Mouse (Mus musculus) sigmoid colon, adult 10 weeks (tissue): ENCODE data around the gene Gm45021. TPM values are rescaled to one million over a fixed set of nuclear protein-coding genes. Genes with fewer than 3 reads are reported as not detected.

Experiments
- polyA plus RNA-seq: library from polyadenylated mRNA; stranded (reverse); fragments of 350-450 nt; fragmentation: Illumina TruSeq; extraction: RNeasy Lipid Tissue Mini Kit (QIAGEN cat#74804); gene quantifications from one replicate; pipeline ENCODE4 v1.2.3, GENCODE M21; 2014; ENCODE audit warnings: low read depth, low replicate concordance

The Gm45021 gene
- polyA plus RNA-seq, result not detected

DNA sequence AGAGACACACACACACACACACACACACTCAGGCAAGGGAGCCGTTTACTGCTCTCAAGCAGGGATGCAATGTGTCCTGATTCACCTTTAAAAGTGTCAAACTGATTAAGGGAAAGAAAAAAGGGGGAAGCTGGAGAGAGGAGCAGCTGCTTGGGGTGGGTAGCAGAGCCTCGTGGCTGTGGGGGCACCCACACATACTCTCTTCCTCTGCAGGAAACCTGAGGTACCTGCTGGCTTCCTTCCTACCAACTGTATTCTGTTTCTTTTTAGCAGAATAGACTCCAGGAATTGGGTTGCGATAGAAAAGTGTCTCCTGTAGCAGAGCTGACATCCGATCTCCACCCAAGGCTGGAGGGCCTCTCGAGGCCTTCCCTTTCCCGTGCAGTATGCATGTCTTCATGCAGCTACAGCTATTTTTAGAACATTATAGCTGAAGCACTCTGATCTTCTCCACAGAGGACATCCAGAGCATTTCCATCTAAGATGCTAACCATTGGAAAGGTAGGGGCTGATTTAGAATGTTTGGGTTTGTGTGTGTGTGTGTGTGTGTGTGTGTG is at the start of gene Gm45021:
Gene Gm45021 (plus strand): TSS at position 417 of the 557 bp plus-strand sequence.

DNA sequence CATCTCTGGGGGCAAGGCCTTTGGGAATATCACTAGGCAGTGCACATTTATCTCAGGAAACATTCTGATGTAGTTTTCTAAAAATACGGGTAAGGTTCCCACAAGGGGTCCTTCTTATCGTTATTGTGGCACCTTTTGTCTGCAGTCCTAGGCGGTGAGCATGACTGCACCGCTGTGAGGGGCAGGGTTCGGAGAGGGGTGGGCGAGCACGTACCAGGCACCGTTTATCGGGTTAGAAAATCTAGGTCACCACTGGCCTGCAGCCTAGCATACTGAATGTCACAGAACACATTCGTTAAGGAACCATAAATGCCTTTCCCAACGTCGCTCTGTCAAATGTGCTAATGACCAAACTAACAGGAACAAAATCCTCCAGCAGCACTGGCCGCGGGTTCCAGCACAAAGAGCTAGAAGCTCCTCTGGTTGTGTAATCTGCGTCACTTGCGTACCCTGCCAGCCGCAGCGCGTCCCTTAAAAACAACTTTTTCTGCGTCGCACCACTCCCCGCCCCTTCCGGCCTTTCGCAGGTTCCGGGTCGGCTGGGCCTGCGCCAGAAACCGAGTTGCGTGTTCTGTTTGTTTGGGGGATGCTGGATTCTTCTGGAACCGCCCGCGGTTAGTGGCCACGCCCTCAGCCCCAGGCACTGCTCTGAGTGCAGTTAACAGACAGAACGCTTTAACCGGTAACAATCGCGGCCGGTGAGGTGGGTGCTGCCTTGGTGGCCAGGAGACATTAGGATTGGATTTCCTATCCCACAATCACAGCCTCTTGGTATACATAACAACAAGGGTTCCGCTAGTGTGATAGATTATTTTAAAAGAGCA is 34.9 kb upstream of the Gm45021 start, which contains the start of gene Lrrc61:
Gene Lrrc61 (plus strand): TSS at position 517 of the 824 bp plus-strand sequence.

DNA sequence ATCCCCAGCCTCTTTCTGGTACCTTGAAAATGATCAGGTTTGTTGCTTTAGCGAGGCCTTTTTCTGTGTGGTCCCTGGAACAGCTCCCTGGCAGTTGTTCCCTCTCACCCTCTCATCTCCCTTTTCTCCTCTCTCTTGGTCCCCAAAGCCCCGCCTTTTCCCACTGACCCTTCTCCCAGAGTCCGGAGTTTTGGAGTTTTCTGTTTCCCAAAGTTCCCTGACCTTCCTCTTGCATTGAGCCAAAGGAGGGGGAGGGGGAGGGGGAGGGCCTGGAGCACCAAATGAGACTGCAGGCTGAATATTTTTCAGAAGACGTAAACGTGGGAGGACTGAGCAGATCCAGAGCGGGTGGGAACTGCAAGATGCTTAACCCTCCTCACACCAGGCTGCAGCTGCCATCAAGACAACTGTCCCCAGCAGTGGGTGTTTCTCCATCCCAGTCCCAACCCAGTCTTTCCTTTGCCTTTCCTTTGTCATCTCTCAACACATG is 16.8 kb upstream of the Gm45021 start, which contains the start of gene Rarres2:
Gene Rarres2 (minus strand): TSS at position 218 of the 490 bp plus-strand sequence.

GRCm38 (mm10) chr6:48593158-48594042 is 4.0 kb downstream of the Gm45021 start, which contains the start of the genes Repin1 and Gm44965:
Gene Repin1, plus strand, starts transcription at chr6:48593883.
Gene Gm44965, plus strand, starts transcription at chr6:48593941.

DNA sequence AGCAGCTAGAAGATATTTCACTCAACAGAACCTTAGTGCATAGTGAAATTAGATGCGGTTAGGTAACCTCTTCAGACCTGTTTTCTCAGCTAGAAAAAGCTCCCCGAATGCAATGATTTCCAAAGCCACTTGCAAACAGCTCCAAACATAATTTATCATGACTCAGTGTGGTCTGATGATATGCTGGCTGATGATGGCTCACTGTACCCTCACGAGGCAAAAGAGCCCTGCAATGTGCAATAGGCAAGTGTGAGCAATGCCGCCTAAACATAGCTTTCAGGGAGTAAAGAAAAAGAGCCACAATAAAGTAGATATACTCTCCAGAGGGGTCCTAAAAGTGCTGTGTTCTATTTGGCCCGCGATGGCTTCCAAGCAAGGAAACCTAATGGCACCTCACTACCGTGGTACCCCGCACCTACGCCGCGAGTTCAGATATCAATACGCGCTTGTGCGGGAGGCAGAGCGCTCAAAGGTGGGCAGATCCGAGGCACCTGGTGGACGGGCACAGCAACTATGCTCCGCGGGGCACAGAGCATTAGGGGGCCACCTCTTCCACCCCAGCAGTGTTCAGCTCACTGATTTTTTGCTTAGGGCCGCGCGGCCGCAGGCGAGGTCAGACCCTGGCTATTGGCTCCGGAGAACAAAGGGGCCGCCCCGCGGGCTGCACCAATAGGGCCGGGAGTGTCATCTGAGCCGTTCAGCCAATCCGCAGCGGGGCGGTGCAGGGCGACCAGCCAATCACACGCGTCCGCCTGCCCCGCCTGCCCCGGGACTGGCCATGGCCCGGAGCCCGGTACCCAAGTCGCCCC is 12.1 kb downstream of the Gm45021 start, which contains the start of gene Zfp775:
Gene Zfp775 (plus strand): TSS at position 793 of the 809 bp plus-strand sequence.

GRCm38 (mm10) chr6:48626464-48626863 is 37.1 kb downstream of the Gm45021 start, which contains the start of gene AI854703:
Gene AI854703, plus strand, starts transcription at chr6:48626764.

DNA sequence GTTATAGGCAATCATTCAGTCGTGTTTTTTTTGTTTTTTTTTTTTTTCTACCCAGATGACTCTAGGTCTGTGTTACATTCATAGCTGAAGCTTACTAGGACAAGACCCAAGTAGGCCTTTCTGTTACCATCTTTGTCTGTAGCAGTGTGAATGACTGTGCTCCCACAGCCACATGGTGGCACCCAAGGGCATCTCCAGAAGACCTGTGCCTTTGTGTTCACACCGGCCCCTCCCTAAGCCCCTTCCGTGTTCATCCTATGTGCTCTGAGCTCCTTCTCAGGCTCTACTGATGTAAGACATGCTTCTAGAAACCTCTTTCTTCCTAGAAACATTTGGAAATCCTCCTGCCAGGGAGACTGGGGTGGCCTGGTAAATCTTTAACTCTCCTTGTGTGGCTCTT is 57.6 kb downstream of the Gm45021 start, which contains the start of gene Gimap8:
Gene Gimap8 (plus strand): TSS at position 240 of the 400 bp plus-strand sequence.

Other genes starting within 250 kb of the Gm45021 start
- 7.4 TPM for gene Krba1, start 194.0 kb upstream of the Gm45021 start, polyA plus RNA-seq
- gene Zfp467, start 143.8 kb upstream of the Gm45021 start, polyA plus RNA-seq, result 31.4 TPM
- gene Sspo, start 141.4 kb upstream of the Gm45021 start, polyA plus RNA-seq, result not detected
- 19.8 TPM for gene Atp6v0e2, start 52.0 kb upstream of the Gm45021 start, polyA plus RNA-seq
- gene Lrrc61, start 34.8 kb upstream of the Gm45021 start, polyA plus RNA-seq, result 2.8 TPM
- 12.2 TPM for gene Rarres2, start 16.8 kb upstream of the Gm45021 start, polyA plus RNA-seq
- 6.3 TPM for gene Repin1, start 4.3 kb downstream of the Gm45021 start, polyA plus RNA-seq
- not detected for gene Gm44965, start 4.3 kb downstream of the Gm45021 start, polyA plus RNA-seq
- gene Zfp775, start 12.5 kb downstream of the Gm45021 start, polyA plus RNA-seq, result 0.63 TPM
- 6.2 TPM for gene AI854703, start 37.2 kb downstream of the Gm45021 start, polyA plus RNA-seq
- 24.3 TPM for gene Gimap8, start 57.6 kb downstream of the Gm45021 start, polyA plus RNA-seq
- gene Gimap9, start 86.5 kb downstream of the Gm45021 start, polyA plus RNA-seq, result 22.6 TPM
- gene Gimap4, start 94.9 kb downstream of the Gm45021 start, polyA plus RNA-seq, result 56.2 TPM
- 32.7 TPM for gene Gimap6, start 118.6 kb downstream of the Gm45021 start, polyA plus RNA-seq
- 2.7 TPM for gene Gm28053, start 129.0 kb downstream of the Gm45021 start, polyA plus RNA-seq
- gene Gimap7, start 129.0 kb downstream of the Gm45021 start, polyA plus RNA-seq, result 3.7 TPM
- 3.7 TPM for gene Gimap1, start 149.4 kb downstream of the Gm45021 start, polyA plus RNA-seq
- gene Gimap5, start 156.6 kb downstream of the Gm45021 start, polyA plus RNA-seq, result 2.6 TPM
- 7.1 TPM for gene Gimap3, start 181.2 kb downstream of the Gm45021 start, polyA plus RNA-seq